8 mouse cellular contexts compared by ENCODE assay signal in the genomic region with DNA sequence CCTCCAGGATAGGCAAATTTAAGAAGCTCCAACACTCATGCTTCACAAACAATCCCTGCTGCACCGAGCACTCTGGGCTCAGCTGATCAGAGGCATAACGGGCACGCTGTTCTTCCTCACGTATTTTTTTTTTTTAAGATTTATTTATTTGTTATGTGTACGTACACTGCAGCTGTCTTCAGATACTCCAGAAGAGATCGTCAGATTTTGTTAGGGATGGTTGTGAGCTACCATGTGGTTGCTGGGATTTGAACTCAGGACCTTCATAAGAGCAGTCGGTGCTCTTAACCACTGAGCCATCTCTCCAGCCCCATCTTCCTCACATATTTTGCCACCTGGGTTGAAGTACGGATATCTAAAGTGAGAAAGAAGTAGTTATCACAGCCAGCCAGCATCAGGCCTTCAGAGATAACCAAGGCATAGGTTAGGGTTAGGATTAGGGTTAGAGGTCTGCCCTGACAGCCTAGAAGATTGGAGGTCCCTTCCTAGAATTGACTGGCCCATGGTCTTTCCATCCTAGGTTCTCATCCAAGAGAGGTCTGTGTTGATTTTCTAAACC. TPM values are rescaled to one million over a fixed set of nuclear protein-coding genes. Genes with fewer than 3 reads are reported as not detected.
A peak's percentile ranks its signal among the peaks of the same experiment; 100 is the strongest.
DNase-seq lines count a peak whose midpoint lies in the region; ATAC-seq lines count a peak whose summit lies in the region.

Gene Rab26, minus strand, starts transcription at position 51 of the 559 bp plus-strand sequence.

- peak within 1 kb of the TSS; percentile 66 for H3K4me2 ChIP-seq in midbrain, embryonic 15.5 days

- no peaks in the 10 kb centered on the region for H3K9me3 ChIP-seq in forebrain, embryonic 10.5 days
- H3K9me3 ChIP-seq in midbrain, embryonic 15.5 days: no peaks in the 10 kb centered on the region

- ATAC-seq in midbrain, embryonic 15.5 days (replicated peaks): no peak

- H3K9ac ChIP-seq in midbrain, embryonic 15.5 days: peak within 1 kb of the TSS; percentile 47

- peaks cover 24% of the 10 kb centered on the region for H3K36me3 ChIP-seq in forebrain, embryonic 10.5 days (replicated peaks)
- H3K36me3 ChIP-seq in midbrain, embryonic 15.5 days (replicated peaks): no peaks in the 10 kb centered on the region

- H3K27me3 ChIP-seq in forebrain, embryonic 10.5 days (ENCODE audit: poor library complexity, severe bottlenecking): no peaks in the 10 kb centered on the region
- H3K27me3 ChIP-seq in midbrain, embryonic 15.5 days (replicated peaks): no peaks in the 10 kb centered on the region

- peaks cover 56% of the 10 kb centered on the region for H3K4me1 ChIP-seq in forebrain, embryonic 10.5 days
- peaks cover 49% of the 10 kb centered on the region for H3K4me1 ChIP-seq in midbrain, embryonic 15.5 days

- peak within 1 kb of the TSS; percentile 80 for H3K27ac ChIP-seq in forebrain, embryonic 10.5 days
- H3K27ac ChIP-seq in midbrain, embryonic 15.5 days: 0 out of 2 replicates have a peak within 1 kb of the TSS, but pooled peaks have one; percentile 12

- peak within 1 kb of the TSS; percentile 55 for H3K4me3 ChIP-seq in forebrain, embryonic 10.5 days
- H3K4me3 ChIP-seq in midbrain, embryonic 15.5 days: peak within 1 kb of the TSS; percentile 39

- no peak for DNase-seq in layer of hippocampus, adult 8-10 months (ENCODE audit: low spot score in 2 of 2)
- no peak for DNase-seq in layer of hippocampus, adult 9-11 months
- DNase-seq in forebrain, embryonic 10.5 days (ENCODE audit: extremely low spot score, low spot score): no peak
- no peak for DNase-seq in layer of hippocampus, postnatal 14 days (ENCODE audit: low spot score in 2 of 2)
- DNase-seq in cerebellum, adult 11 months: no peak
- DNase-seq in kidney, adult 18-20 months: no peak
- DNase-seq in adrenal gland, postnatal 36 days: no peak

- WGBS in forebrain, embryonic 10.5 days: 93% methylated on average over 8 of the region's 8 CpGs
- 89% methylated on average over 8 of the region's 8 CpGs for WGBS in midbrain, embryonic 15.5 days

RNA-seq across cellular contexts. Expression of gene Rab26, which starts in this region (rescaled TPM):
- total RNA-seq in layer of hippocampus, adult 8-10 months (2022): 10 to 100 TPM; 63.4 to 66.7 (median 65.6) TPM
- 1.9 and 3.5 TPM in 2 replicates for polyA plus RNA-seq in forebrain, embryonic 10.5 days (2016; fragmentation: Nextera tagmentation; extraction: Ambion mirVana)
- 10 to 100 TPM; 60.1 to 69.3 TPM for total RNA-seq in layer of hippocampus, postnatal 14 days (2021)
- 8.4 and 8.8 TPM in 2 replicates for polyA plus RNA-seq in midbrain, embryonic 15.5 days (2015; fragmentation: Nextera tagmentation; extraction: Ambion mirVana)
- 1 to 10 TPM in 1 of 2 experiments, under 1 TPM in 1; 0.70 to 1.3 TPM for total RNA-seq in adrenal gland, postnatal 36 days (2021)

Comparison
In these comparisons a context has a peak if more than half of its experiments do, and no peak if none do; other contexts are left out.
1. RNA of gene Rab26 (total RNA-seq): 60.1 to 69.3 TPM in layer of hippocampus, postnatal 14 days and 63.4 to 66.7 TPM in layer of hippocampus, adult 8-10 months; 0.70 to 1.3 TPM in adrenal gland, postnatal 36 days; every median in the first group is over 10 times any median in the second.